Mouse (Mus musculus): ENCODE results near the gene Btd.

The Btd gene

DNA sequence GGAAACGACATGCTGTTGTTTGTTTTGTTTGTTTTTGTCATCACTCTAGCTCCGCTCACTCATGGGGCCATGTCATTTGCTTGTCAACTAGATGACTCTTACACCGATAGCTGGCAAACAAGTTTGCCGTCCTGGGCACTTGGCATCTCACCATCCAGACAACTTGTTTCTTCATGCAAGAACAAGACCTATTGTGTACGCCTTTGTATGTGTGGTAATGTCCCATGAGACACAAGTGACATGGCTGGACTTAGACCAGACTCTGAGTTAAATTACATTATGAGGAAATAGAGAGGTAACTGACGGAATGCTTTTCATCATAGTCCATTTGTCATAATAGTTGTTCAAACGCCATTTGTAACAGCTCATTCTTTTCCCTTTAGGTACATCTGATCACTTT lies 5.1 kb downstream of the Btd start:
- DNase-seq (ENCODE audit: low spot score in 2 of 2) = no peak

DNA sequence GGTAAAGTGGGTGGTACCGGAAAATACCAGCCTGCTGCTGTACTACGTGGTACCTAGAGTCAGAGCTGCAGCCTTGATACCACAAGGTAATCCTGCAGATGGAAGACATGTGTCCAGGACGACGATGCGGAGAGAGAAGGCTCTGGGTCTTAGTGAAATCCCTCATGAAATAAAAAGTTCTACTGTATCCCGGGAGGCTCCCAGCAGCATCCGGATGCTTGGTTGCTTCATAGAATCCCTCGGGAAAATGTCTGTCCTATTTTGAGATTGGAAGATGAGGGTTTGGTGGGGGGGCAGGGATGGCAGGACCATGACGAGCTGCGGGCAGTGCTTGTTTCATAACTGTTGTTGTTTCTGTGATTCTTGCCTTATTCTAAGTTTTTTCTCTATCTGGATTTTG lies 7.2 kb downstream of the Btd start:
- DNase-seq (ENCODE audit: low spot score in 2 of 2) = no peak

DNA sequence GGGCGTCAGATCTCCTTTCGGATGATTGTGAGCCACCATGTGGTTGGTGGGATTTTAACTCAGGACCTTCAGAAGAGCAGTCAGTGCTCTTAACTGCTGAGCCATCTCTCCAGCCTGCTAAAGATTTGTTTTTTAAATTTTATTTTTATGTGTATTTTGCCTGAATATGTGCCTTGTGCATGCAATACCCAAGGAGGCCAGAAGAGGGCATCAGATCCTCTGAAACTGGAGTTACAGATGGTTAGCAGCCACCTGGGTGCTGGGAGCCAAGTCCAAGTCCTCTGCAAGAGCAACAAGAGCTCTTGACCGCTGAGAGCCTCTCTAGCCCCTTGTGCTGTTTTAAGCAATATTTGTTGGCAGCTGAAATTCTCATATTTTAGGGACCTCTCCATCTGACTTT lies 9.5 kb downstream of the Btd start:
- DNase-seq (ENCODE audit: low spot score in 2 of 2) = no peak

DNA sequence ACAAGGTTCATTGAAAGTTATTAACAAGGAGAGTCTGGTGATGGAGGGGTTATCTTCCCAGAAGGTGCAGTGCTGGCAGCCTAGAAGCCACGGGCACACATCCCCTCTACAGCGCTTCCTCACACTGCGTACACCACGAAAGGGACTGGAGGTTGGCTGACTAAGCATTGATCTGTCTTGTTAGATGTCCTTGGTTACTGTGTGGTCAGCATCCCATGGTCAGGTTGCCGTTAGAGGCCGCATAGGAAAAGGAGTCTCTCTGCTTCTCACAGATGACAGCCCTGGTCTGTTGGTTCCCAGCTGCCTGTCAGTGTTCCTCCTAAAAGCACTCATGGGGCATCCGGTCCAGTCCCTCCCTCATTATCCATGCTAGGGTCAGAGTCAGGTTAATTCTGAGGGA lies 10.4 kb downstream of the Btd start:
- no peak for DNase-seq (ENCODE audit: low spot score in 2 of 2)

DNA sequence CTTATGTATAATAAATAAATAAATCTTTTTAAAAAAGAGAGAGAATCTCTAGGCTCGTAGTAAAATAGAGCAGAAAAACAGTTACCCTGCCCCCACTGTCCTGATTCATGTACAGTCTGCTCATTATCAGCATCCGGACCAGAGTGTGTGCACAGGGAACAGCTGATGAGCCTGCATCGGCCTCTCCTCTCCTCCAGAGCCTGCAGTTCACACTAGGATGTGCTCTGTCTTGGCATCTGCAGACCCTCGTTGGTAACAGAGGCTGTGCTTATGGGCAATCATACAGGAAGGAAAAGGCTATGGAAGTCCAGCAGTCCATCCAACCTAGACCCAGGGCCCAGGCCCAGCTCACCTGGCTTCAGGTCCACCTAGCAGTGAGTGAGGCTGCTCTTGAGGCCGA lies 11.3 kb downstream of the Btd start:
- DNase-seq (ENCODE audit: low spot score in 2 of 2) = no peak

DNA sequence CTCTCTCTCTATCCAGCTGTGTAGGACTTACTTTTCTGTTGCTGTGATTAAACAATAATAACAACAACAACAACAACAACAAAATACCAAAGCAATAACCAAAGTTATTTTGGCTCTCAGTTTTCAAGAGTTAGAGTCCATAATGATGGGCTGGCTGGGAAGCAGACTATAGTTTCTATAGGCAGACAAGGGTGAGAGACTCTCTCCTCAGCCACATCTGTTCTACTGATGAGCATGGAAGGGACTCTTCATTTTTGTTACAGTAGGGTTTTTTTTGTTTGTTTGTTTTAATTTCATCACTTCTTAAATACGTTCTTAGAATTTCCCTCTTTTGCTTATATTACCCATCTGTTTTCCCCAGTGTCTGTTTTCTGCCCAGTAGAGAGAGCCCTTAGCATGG lies 11.8 kb downstream of the Btd start:
- no peak for DNase-seq (ENCODE audit: low spot score in 2 of 2)

DNA sequence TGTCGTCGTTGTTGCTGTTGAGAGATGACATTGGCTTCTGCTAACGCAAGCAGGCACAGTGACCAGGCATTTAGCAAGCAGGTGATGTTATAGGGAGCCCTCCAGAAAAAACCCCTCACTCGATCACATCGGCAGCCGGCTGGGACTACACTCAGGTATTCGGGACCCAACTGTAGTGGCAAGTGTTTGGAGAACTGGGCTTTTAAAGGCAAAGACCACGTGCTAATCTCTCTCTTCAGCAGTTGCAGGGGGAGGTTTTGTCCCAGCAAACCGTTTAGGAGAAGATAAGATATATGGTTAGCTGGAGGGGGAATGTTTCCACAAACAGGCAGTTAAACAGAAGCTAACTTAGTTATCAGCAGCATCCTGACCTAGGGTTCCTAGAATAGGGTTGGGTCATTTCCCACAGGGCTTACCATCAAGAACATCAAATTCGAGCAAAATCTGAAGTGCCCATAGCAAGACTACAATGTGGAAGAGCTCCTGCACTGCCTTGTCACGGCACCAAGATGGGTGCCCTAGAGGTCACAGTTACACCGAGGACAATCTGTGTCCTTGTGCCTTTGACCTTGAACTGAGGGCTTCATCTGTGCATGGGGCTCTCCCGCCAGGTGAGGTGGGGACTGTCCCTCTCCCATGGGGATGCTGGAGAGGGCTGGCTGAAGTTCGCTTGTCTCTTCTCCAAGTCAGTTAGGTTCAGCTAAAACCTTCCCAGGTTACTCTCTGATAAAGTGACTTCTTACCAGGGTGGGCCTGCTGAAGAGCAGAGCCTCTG lies 12.5 kb downstream of the Btd start:
- no peak for DNase-seq (ENCODE audit: low spot score in 2 of 2)

DNA sequence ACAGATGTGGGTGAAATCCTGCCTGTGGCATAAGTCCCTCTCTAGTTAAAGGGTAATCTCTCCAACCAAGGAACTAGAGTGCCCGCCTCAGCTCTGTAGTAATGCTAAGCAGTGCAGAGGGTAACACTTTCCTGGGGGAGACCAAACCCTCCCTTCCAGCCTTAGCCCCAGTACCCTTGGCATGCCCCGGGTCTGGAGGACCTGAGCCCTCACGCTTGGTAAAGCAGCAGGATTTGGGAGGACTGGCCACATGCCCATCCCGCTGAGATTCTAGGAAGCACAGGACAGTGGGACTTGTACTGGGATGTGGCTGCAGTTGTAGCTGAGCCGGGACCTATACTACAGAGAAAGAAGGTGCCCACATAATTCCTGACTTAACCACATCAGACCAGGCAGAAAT lies 14.0 kb downstream of the Btd start:
- no peak for DNase-seq (ENCODE audit: low spot score in 2 of 2)

DNA sequence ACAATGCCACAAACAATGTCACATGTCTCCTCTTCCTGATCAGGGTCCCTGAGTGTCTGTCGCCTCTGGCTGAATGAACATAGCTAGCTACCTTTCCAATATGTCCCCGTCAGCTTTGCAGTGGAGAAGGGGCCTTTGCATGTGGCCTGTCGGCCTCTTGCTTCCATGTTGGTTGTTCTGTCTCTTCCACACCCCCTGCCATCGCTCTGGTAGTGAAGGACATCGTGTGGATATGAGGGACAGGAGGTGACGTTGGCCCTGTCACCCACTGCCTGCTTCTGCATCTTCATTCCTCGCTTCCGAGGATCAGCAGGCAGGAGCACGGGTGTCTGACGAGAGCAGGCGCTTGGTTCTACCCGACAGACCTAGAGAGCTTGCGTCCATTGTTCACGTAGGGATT lies 14.6 kb downstream of the Btd start:
- DNase-seq (ENCODE audit: low spot score in 2 of 2) = no peak

DNA sequence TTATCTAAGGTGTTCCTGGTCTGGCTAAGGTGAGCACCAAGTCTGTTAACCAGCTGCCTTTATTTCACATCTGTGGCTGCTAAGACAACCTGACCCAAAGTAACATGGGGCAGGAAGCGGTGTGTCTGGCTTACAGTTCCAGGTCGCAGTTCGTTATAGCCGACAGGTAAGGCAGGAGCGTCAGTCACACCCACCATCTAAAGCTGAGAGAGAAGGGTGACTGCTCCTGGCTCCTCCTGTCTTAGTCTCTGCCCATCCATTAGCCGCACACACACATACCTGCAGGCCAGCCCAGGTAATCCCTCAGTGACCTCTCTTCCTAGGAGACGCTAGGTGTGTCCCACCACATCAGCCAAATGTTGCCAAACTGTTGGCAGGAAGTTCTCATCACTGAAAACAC lies 15.6 kb downstream of the Btd start:
- no peak for DNase-seq (ENCODE audit: low spot score in 2 of 2)

DNA sequence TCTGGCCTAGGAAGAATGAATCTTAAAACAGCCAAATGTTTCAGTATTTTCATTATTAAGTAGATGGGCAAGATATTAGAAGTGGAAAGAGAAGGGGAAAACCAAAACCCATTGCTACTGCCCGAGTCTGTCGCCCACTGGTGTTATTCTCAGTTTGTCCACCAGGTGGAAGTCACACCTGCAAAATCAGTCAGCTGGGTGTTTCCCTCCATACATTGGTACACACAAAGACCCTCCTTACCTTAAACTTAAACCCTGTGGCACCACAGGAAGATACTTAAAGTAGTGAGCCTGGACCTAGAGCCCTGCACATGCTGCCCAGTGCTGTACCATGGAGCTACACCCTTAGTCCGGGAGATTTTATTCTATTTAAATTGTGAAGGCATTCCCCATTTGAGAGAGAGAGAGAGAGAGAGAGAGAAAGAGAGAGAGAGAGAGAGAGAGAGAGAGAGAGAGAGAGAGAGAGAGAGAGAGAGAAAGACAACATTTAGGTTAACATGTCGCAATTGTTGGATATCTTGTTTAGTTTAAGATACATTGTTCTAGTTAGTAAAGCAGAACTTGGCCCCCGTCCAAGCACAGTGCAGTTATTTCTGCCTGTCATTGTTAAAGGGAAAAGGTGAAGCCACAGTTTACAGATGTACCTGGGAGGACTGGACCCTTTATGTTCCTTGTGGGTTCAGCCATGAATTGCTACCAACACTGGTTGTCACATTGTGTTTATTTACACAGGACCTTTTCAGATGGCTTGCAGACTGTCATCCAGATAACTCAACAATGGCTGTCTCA lies 16.2 kb downstream of the Btd start:
- DNase-seq (ENCODE audit: low spot score in 2 of 2) = peak; percentile 86 to 87

DNA sequence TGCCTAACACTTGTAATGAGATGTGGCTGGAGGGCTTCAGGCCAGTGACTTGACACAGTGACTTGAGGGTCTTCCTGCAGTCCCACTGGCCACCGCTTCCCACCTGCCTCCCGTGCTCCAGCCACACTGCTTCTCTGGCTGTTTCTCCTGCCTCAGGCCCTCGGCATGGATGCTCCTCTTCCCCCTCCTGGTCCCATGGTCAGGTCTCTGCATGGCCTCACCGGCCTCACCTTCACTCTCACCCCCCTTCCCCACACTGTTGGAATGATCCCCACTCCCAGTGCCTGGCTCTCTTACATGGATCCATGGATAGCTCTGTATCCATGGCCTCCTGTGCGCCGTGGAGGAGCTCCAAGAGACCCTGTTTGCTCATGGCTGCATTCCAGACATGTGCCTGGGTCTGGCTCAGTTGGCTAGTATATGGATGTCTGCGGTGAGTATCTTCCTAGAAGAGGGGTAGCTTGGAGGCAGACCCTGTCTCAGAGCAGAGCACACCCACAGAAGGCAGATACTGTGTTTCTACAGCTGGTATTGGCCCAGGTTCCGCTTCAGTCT lies 17.4 kb downstream of the Btd start:
- DNase-seq (ENCODE audit: low spot score in 2 of 2) = no peak

DNA sequence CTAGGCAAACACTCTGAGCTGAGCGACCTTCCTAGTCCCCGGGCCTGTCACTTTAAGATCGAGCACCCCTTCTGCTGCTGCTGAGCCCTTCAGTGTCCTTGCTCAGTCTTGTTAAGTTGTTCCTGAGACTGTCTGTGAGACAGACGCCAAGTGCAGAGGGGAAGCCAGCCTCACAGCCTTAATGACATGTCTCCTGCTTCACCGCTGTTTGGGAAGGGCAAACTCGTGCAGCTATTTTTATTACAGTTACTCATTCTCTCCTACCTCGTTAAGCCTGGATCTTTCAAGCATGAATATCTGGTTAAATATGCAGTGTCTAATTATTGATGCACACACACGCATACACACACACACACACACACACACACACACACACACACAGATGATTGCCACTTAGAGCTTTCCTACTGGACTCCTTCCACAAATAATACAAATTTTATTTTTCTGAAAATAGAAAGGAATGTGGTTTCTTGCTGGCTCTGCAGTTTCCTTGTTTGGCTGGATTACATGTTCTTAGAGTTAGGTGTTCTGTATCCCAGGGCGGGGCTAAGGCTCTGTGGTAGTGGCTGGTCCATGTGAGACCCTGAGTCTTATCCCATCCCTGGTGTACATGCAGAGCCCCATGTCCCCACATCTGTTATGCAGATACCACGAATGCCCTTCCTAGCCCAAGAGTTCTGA lies 18.8 kb downstream of the Btd start:
- peak; percentile 29 to 34 for DNase-seq (ENCODE audit: low spot score in 2 of 2)

DNA sequence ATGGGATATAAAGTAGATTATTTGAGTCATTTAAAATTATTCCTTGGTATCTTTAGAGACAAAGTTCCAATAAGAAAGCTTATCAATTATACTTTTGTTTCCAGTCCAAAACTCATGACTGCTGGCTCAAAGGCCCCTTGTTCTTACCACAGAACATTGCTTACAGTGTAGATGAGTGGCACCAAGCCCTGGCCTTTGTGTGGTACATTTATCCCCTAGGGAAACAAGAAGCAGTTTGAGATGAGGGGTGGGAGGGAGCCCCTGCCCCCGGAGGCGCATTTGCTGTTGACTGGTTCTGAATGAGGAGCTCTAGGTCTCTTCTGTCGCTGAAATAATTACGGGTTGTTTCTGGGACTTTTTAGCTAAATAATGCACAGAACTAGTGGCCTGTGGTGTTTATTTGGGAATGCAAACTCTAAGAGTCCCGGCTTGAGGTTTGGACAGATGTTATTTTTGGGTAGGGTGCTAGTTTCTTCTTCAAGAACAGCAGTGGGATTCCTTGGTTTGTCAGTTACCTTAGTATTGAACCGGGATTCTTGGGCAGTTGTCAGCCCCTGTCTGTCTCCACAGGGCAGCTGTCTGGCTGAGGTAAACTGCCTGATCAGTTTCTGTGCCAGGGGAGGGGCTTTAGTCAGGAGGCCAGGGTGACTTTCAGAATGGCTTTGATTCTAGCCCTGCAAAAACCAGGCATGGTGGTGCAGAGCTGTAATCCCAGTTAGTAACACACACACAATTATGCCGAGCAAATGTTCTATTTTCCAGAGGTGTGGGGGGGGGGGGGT lies 19.7 kb downstream of the Btd start:
- DNase-seq (ENCODE audit: low spot score in 2 of 2) = peak in 1 of 2 experiments; percentile 13

DNA sequence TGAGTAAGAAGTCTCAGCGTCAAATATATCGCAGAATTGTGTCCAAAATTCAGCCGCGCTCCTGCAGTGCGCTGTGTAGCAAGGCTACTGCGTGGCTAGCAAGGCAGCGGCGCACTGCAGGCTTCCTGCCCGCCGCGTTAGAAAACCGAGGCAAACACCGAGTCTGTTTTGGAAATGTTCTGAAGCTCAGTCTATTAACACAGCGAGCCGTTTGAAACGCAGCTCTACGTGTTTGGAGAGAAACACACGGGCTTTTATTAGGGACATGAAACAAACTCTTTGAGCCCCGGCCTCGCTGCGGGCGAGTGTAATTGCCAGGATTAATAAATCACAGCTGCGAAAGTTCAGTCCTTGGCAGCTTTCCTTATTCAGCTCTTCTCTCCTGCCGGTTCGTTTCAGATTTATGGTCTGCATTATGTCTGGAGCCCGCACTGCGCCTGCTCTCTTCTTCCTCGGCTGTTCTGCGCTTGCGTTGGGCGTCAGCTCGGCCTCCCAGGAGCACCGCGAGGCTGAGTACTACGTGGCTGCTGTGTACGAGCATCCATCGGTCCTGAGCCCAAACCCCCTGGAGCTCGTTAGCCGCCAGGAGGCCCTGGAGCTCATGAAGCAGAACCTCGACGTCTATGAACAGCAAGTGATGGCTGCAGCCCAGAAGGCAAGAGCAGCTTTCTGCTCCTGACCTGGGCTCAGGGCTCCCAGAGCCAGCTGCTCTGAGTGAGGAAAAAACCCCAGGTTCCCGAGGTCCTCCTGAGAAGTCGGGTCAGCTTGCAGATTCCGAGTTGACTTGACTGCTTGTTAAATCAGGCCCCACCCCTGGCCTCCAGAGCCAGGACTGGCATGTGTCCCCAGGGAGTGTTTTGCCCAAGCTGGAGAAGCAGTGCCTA lies 21.1 kb downstream of the Btd start:
- peak; percentile 89 to 92 for DNase-seq (ENCODE audit: low spot score in 2 of 2)

DNA sequence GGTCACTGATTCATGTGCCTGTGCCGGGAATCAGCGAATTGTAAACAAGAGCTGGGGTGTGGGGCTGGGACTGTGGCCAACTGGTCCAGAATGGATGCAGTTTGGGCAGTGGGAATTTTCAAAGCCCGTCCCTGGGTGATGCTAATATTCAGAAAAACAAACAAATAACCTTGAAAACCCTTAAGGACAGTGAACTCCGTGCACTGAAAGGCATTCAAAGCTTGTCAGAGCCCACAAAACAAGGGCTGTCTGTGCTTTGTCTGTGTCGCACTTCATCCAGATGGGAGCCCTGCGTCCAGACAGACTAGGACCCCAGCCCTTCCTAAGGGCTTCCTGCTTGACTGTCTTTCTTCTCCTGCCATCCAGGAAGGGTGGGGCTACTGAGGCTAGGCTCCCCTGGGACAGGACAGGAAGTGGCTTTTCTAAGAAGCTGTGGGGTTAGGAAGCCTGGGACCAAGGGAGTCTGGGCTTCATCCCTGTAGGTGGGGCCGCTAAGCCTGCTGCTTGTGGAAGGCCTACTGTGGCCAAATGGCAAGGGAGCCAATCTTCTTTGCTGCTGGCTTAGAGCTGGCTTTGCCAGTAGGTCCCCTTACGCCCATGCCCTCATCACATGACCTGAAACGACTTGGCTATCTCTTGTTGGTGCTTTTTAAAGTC lies 21.9 kb downstream of the Btd start:
- peak; percentile 35 to 56 for DNase-seq (ENCODE audit: low spot score in 2 of 2)

DNA sequence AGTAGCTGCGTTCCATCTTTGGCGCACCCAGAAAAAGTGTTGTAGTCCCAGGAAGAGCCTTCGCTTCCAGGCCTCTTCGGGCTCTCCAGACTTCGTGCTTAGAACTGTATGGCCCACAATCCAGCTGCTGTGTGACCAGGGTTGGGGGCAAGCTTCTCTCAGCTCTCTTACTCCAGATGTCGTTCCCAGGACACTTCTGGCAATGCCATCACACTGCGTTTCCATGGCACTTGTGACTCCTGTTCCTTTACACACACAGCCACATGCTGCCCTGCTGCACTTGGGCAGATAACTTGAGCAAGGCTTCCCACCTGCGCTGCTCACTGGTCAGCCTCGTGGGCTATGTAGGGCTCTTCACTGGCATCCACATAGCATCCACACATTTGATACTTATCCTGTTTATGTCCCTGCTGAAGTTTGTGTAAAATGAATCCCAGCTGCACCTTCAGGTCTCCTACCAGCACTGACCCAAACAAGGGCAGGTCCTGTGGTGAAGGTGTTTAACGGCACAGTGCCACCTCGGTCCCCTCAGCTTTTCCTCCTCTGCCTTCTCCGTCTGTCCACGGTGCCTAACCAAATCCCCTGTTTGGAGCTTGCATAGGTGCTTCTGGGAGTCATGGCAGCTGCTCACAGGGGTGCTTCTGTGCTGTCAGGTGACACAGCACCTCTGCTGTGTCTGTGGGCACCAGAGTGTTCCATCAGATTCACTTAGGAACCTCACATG lies 22.7 kb downstream of the Btd start:
- DNase-seq (ENCODE audit: low spot score in 2 of 2) = no peak

DNA sequence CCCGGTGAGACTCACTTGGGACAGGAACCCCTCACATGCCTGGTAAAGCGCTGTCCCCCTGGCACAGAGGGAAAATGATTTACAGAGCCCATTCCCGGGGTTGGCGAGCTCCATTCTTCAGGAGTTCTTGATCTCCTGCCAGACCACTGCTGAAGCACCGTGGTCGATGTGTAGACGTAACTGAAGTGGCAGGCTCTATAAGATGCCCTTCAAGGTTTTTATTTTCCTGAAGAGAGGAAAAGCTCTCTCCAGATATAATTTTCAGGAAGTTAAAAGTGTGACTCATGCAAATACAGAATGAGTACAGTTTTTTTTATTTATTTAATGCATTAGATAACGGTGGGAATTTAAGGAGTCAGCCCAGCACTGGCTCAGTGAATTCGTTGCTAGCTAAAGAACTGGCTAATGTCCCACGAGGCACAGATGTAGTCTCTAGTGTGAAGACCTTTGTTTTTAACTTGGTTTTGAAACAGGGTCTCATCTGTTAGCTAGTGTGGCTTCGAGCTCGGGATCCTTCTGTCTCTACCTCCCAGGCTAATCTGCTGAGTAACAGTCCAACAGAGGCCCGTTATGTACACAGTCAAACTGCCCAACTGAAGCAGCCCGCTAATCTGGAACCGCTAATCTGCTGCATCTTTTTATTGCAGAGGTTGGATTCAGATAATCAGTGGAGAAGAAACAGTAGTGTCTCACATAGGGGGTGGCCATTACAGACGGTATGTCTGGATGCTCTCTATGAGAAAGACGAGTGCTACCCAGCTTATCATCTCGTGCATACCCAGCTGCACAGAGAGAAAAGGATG lies 23.5 kb downstream of the Btd start:
- DNase-seq (ENCODE audit: low spot score in 2 of 2) = peak in 1 of 2 experiments; percentile 14

Data from right cerebral cortex, adult 2 months (tissue).